Mouse (Mus musculus): ENCODE data around the gene Slc13a1. TPM values are rescaled to one million over a fixed set of nuclear protein-coding genes. Genes with fewer than 3 reads are reported as not detected.

The Slc13a1 gene
- polyA plus RNA-seq, 1 experiment = 0.05 TPM

GRCm38 (mm10) chr6:24175393-24175792 lies 7.5 kb upstream of the Slc13a1 start:
- no peak for DNase-seq (ENCODE audit: low read depth in 1 of 2, low spot score in 2 of 2)
- Histone ChIP-seq H3K4me3 (ENCODE audit: extremely low read depth, insufficient read depth, insufficient read length) (no peak overlapping the region), H3K36me3 (ENCODE audit: control insufficient read depth, insufficient read depth, low read length) (no peaks in the 10 kb centered on the region), H3K4me1 (ENCODE audit: control insufficient read depth, insufficient read depth, insufficient read length) (no peaks in the 10 kb centered on the region), H3K27ac (ENCODE audit: insufficient read depth, low read length) (no peak overlapping the region), H3K27me3 (ENCODE audit: control insufficient read depth, insufficient read depth, low read length) (no peaks in the 10 kb centered on the region)
- TF ChIP-seq CTCF (IDR thresholded peaks at IDR 0.05; ENCODE audit: extremely low read depth, insufficient read depth, insufficient read length, insufficient replicate concordance) = no peak
- no peak for TF ChIP-seq POLR2A (IDR thresholded peaks at IDR 0.05; ENCODE audit: low read depth, low read length)
- WGBS = 82% methylated on average over 3 of the region's 3 CpGs

- H3K27me3 ChIP-seq (ENCODE audit: control insufficient read depth, insufficient read depth, low read length) = no peaks in the 10 kb centered on the region
- H3K4me1 ChIP-seq (ENCODE audit: control insufficient read depth, insufficient read depth, insufficient read length) = no peaks in the 10 kb centered on the region
- DNase-seq (ENCODE audit: low read depth in 1 of 2, low spot score in 2 of 2) = no peak
- H3K4me3 ChIP-seq (ENCODE audit: extremely low read depth, insufficient read depth, insufficient read length) = no peak overlapping the region
- TF ChIP-seq POLR2A (IDR thresholded peaks at IDR 0.05; ENCODE audit: low read depth, low read length) = no peak
- no peak for TF ChIP-seq CTCF (IDR thresholded peaks at IDR 0.05; ENCODE audit: extremely low read depth, insufficient read depth, insufficient read length, insufficient replicate concordance)
- H3K36me3 ChIP-seq (ENCODE audit: control insufficient read depth, insufficient read depth, low read length) = no peaks in the 10 kb centered on the region
- H3K27ac ChIP-seq (ENCODE audit: insufficient read depth, low read length) = no peak overlapping the region
Measured at GRCm38 (mm10) chr6:24173951-24174350, 6.1 kb upstream of the Slc13a1 start.

GRCm38 (mm10) chr6:24172736-24173135 lies 4.8 kb upstream of the Slc13a1 start:
- Histone ChIP-seq H3K4me1 (ENCODE audit: control insufficient read depth, insufficient read depth, insufficient read length) (no peaks in the 10 kb centered on the region), H3K27me3 (ENCODE audit: control insufficient read depth, insufficient read depth, low read length) (no peaks in the 10 kb centered on the region), H3K27ac (ENCODE audit: insufficient read depth, low read length) (no peak overlapping the region), H3K36me3 (ENCODE audit: control insufficient read depth, insufficient read depth, low read length) (no peaks in the 10 kb centered on the region), H3K4me3 (ENCODE audit: extremely low read depth, insufficient read depth, insufficient read length) (no peak overlapping the region)
- no peak for TF ChIP-seq CTCF (IDR thresholded peaks at IDR 0.05; ENCODE audit: extremely low read depth, insufficient read depth, insufficient read length, insufficient replicate concordance)
- no peak for TF ChIP-seq POLR2A (IDR thresholded peaks at IDR 0.05; ENCODE audit: low read depth, low read length)
- no peak for DNase-seq (ENCODE audit: low read depth in 1 of 2, low spot score in 2 of 2)
- WGBS = 55% methylated on average over 2 of the region's 2 CpGs

GRCm38 (mm10) chr6:24166772-24167171 lies 1.1 kb downstream of the Slc13a1 start:
- no peak overlapping the region for H3K27ac ChIP-seq (ENCODE audit: insufficient read depth, low read length)
- DNase-seq (ENCODE audit: low read depth in 1 of 2, low spot score in 2 of 2) = no peak
- H3K36me3 ChIP-seq (ENCODE audit: control insufficient read depth, insufficient read depth, low read length) = no peaks in the 10 kb centered on the region
- no peaks in the 10 kb centered on the region for H3K4me1 ChIP-seq (ENCODE audit: control insufficient read depth, insufficient read depth, insufficient read length)
- 40% methylated on average over 6 of the region's 6 CpGs for WGBS
- TF ChIP-seq POLR2A (IDR thresholded peaks at IDR 0.05; ENCODE audit: low read depth, low read length) (no peak), CTCF (IDR thresholded peaks at IDR 0.05; ENCODE audit: extremely low read depth, insufficient read depth, insufficient read length, insufficient replicate concordance) (no peak)
- no peaks in the 10 kb centered on the region for H3K27me3 ChIP-seq (ENCODE audit: control insufficient read depth, insufficient read depth, low read length)
- H3K4me3 ChIP-seq (ENCODE audit: extremely low read depth, insufficient read depth, insufficient read length) = no peak overlapping the region

GRCm38 (mm10) chr6:24165249-24165648 lies 2.6 kb downstream of the Slc13a1 start:
- H3K27ac ChIP-seq (ENCODE audit: insufficient read depth, low read length) = no peak overlapping the region
- H3K27me3 ChIP-seq (ENCODE audit: control insufficient read depth, insufficient read depth, low read length) = no peaks in the 10 kb centered on the region
- 57% methylated on average over 3 of the region's 3 CpGs for WGBS
- TF ChIP-seq CTCF (IDR thresholded peaks at IDR 0.05; ENCODE audit: extremely low read depth, insufficient read depth, insufficient read length, insufficient replicate concordance) (no peak), POLR2A (IDR thresholded peaks at IDR 0.05; ENCODE audit: low read depth, low read length) (no peak)
- no peak for DNase-seq (ENCODE audit: low read depth in 1 of 2, low spot score in 2 of 2)
- no peaks in the 10 kb centered on the region for H3K36me3 ChIP-seq (ENCODE audit: control insufficient read depth, insufficient read depth, low read length)
- no peak overlapping the region for H3K4me3 ChIP-seq (ENCODE audit: extremely low read depth, insufficient read depth, insufficient read length)
- no peaks in the 10 kb centered on the region for H3K4me1 ChIP-seq (ENCODE audit: control insufficient read depth, insufficient read depth, insufficient read length)

GRCm38 (mm10) chr6:24159795-24160194 lies 8.1 kb downstream of the Slc13a1 start:
- no peak overlapping the region for H3K4me3 ChIP-seq (ENCODE audit: extremely low read depth, insufficient read depth, insufficient read length)
- no peak for TF ChIP-seq CTCF (IDR thresholded peaks at IDR 0.05; ENCODE audit: extremely low read depth, insufficient read depth, insufficient read length, insufficient replicate concordance)
- TF ChIP-seq POLR2A (IDR thresholded peaks at IDR 0.05; ENCODE audit: low read depth, low read length) = no peak
- H3K4me1 ChIP-seq (ENCODE audit: control insufficient read depth, insufficient read depth, insufficient read length) = no peaks in the 10 kb centered on the region
- H3K27me3 ChIP-seq (ENCODE audit: control insufficient read depth, insufficient read depth, low read length) = no peaks in the 10 kb centered on the region
- WGBS = 67% methylated on average over 1 of the region's 1 CpGs
- no peak for DNase-seq (ENCODE audit: low read depth in 1 of 2, low spot score in 2 of 2)
- no peak overlapping the region for H3K27ac ChIP-seq (ENCODE audit: insufficient read depth, low read length)
- no peaks in the 10 kb centered on the region for H3K36me3 ChIP-seq (ENCODE audit: control insufficient read depth, insufficient read depth, low read length)

- WGBS = 65% methylated on average over 4 of the region's 4 CpGs
- no peaks in the 10 kb centered on the region for H3K27me3 ChIP-seq (ENCODE audit: control insufficient read depth, insufficient read depth, low read length)
- no peak overlapping the region for H3K4me3 ChIP-seq (ENCODE audit: extremely low read depth, insufficient read depth, insufficient read length)
- no peaks in the 10 kb centered on the region for H3K36me3 ChIP-seq (ENCODE audit: control insufficient read depth, insufficient read depth, low read length)
- no peak for DNase-seq (ENCODE audit: low read depth in 1 of 2, low spot score in 2 of 2)
- no peaks in the 10 kb centered on the region for H3K4me1 ChIP-seq (ENCODE audit: control insufficient read depth, insufficient read depth, insufficient read length)
- H3K27ac ChIP-seq (ENCODE audit: insufficient read depth, low read length) = no peak overlapping the region
- TF ChIP-seq POLR2A (IDR thresholded peaks at IDR 0.05; ENCODE audit: low read depth, low read length) (no peak), CTCF (IDR thresholded peaks at IDR 0.05; ENCODE audit: extremely low read depth, insufficient read depth, insufficient read length, insufficient replicate concordance) (no peak)
Measured at GRCm38 (mm10) chr6:24154901-24155300, 13.0 kb downstream of the Slc13a1 start.

All from spleen, adult 2 months (tissue).